Mouse (Mus musculus) thymus, postnatal 14 days (tissue): Measurements from ENCODE around the gene Hmg20a.

ENCODE experiments used
- DNase-seq: peaks from one replicate; pipeline ENCODE4 v3.0.0; 2021

Gene Hmg20a

DNA sequence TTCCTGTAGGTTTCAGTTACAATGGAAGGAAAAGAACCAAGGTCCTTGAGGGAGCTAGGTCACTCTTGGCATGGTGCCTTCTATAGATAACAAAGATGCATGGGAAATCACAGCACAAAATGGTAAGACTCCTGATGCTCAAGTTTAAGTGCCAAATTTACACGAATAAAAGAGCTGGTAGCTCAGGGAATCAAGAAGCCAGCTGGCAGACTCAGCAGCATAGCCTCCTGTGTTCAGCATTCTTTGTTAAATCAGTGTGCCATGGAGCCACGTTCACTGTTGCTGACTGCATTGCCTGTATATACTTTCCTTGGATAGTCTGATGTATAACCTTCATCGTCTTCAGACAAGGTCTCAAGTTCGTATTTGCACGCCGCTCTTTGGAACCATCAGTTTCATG lies 33.2 kb downstream of the Hmg20a start:
- DNase-seq, result no peak

DNA sequence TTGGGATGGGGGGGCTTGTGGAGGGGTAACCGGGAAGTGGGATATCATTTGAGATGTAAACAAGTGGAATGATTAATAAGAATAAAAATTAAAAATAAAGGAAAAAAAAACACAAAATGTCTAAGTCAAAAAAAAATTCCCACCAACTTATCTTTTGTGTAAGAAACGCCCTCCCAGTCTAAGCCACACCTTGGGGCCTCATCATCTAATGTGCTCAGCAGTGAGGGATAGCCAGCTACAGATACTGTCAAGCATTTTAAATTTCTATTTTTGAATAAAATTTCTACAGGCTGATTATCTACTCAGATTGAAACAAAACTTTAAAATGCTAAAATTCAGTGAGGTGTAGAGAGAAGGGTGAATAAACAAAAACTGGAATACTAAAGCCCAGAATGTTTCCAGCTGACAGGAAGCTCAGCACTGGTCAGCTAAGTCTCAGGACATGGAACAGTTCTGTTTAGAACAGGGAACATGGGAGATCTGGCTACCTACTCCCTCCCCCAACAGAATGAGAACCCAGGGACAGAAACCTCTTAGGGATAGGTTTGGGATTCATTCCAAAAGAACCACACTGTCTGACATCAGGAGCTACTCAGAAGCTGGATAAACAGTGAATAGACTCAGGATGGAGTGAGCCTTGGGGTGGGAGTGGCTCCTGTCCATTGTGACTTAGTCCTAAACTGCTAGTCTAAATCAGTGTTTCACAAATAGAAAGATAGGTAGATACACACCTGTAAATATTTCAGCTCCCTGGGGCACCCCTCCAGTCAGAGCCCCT lies 34.8 kb downstream of the Hmg20a start:
- no peak for DNase-seq

DNA sequence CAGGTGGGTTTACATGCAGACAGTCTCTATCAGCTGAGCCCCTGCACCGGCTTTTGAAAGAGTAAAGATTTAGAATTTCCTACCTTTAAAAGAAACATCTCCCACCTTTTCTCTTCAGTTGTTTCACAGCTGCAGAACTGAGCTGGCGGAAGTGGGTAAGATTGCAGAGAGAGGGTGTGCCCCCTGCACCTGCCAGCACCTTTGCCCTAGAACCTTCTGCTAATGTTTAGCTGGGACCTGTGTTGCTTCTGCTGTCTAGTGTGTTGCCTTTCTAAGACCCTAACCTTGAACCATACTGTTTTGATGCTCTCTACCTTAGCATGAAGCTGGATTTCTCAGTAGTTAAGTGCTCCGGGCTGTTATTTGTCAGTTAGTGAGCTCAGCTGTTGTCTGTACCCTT lies 38.0 kb downstream of the Hmg20a start:
- DNase-seq, result peak; percentile 48

DNA sequence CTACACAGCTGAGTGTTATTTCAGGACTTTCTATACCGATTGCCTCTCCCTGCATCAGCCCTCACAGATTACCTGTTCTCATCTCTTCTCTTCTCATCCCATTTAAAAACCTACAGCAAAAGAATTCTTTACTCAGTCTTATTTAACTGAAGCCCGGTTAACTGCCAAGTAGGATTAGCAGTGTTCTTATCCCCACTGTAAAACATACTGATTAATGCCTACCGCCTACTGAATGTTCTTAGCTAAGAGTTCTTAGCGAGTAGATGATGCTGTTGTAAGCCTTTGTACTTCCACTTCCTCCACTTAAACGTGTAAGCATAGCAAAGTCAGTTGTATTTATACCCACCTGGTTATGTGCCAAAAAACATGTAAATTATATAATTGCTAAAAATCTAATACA lies 42.6 kb downstream of the Hmg20a start:
- DNase-seq, result no peak

DNA sequence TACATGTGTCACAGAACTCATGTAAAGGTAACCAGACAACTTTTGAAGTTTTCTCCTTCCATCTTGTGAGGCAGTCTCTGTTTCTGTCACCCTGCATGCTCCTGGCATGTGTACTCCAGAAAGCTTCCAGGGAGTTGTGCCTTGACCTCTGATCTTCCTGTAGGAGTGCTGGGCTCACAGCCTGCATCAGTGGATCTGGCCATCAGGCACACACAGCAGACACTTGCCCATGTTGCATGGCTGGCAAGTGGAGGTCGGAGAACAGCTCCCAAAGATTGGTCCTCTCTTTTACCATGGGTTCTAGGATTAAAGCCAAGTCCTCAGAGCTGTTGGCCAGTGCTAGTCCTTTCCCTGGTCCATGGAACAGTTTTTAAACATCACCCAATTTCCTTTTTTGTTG lies 44.2 kb downstream of the Hmg20a start:
- no peak for DNase-seq

DNA sequence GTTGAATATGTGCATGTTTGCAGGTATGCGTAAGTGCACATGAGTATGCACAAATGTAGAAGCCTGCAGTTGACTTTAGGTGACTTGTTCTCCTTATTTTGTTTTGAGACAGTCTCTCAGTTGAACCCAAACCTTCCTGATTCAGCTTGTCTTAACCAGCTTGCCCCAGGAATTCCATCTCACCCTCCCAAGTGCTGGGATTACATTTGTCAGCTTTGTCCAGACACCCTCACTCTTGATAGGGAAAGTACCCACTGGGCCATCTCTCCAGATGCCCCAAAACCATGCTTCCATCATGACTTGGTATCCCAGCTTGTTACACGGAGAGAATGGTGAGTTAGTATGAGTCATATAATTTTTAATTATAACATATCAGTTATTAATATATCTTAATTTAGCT lies 44.6 kb downstream of the Hmg20a start:
- no peak for DNase-seq

DNA sequence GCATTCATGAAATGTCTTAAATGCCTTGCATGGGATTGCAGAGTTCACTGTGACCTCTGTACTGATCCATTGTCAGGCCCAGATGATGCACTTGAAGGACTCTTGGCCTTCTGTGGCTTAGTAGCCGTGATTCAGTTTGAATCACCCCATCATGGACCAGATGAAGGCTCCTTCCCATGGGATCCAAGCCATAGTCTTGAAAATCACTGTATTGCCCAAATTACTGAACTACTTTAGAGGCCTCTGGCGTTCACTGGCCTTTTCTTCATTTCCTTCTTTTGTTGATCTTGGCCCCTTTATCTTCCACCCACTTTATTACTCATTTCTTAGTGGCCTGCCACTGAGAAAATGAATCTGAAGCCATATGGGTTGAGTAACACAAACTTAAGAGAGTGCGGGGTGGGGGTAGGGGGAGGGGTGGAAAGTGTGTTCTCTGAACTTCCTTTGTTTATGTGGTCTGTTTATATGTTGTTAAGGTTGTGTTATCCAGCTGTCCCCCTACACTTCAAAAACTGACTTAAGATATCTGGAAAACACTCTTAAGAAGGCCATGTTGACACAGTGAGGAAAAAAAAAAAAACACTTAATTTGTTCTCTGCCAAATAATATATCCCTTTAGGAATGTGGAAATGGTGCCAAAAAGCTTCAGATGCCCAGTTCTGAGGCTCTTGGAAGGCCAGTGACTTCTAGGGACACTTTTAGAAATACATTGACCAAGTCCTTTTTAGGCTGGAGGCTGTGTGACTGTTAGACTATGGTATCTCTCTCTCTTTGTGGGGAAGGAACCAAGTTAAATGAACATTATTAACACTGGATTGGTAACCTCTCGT lies 45.5 kb downstream of the Hmg20a start:
- DNase-seq, result no peak

DNA sequence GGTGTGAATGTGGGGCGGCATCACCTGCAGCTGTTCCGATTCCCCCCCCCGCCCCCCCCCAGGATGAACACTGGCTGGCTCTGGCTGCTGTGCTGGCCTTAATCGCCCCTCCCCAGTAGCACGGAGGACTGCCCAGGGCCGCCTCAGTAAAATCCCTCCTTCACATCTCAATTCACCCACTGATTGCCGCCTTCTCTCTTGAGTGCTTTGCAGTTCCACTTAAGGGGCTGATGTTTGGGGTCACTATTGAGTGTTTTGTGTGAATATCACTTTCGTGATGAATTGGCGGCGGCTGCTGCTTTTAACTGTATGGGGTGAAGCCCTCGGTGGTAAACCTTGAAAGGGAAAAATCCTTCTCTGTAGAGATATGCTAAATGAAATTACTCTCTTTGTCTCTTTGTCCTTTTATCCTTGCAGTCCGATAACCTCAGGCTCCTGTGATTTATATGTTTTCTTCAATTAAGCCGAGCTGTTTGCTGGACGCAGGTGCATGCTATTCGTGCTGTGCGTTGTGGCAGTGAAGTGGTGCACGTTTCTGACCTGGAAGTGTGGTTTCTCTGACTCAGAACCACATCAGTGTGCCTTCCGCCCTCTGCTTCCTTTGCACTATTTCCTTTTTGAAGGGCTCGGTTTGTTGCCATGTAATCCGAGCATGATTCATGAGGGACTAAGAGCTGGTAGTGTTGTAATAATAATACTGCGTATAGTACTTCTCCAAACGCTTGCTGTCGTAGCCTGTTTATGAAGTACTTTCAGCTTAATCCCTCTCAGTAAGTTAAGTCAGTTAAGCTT lies 46.6 kb downstream of the Hmg20a start:
- peak; percentile 73 for DNase-seq

DNA sequence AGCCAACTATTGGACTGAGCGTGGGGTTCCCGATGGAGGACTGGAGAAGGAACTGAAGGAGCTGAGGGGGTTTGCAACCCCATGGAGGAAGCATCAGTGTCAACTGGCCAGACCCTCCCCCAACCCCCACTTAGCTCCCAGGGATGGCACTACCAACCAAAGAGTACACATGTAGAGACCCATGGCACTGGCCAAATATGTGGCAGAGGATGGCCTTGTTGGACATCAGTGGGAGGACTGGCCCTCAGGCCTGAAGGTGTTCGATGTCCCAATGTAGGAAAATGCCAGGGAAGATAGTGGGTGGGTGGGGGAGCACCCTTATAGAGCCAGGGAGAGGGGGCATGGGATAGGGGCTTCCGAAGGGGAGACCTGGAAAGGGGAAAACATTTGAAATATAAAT lies 47.8 kb downstream of the Hmg20a start:
- peak; percentile 5 for DNase-seq

DNA sequence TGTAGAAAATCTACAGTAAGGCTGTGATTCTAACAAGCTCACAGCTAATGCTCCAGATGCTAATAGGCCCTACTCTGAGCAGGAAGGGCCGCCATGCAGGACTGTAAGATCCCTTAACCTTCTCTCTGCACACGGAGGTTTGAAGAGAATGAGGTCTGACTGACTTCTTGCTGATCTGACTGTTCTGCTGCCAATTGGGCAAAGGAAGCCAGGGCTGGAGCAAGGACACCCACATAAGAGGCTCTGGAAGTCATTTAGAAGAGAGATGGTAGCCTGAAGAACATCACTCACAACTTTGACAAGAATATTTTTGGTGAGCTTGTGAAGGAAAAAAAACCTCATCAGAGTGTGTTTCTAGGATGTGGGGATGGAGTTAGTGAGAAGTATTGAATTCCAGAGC lies 51.2 kb downstream of the Hmg20a start:
- DNase-seq, result no peak

DNA sequence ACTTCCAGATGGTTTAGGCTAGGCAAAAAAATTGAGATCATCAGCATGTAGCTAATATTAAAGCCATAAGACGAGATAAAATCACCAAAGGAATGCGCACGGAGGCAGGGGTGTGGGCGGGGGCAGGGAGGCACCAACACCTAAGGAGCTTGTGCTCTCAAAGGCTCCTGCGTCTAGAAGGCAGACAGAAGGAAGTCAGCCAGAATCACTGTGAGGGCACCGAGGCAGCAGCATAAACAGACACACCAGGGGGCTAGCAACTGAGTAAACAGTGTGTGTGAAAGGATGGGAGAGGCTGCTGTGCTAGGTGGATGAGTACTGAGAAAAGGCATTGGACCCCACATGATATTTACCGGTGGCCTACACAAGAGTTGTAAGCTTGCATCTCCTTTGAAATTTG lies 51.9 kb downstream of the Hmg20a start:
- no peak for DNase-seq

DNA sequence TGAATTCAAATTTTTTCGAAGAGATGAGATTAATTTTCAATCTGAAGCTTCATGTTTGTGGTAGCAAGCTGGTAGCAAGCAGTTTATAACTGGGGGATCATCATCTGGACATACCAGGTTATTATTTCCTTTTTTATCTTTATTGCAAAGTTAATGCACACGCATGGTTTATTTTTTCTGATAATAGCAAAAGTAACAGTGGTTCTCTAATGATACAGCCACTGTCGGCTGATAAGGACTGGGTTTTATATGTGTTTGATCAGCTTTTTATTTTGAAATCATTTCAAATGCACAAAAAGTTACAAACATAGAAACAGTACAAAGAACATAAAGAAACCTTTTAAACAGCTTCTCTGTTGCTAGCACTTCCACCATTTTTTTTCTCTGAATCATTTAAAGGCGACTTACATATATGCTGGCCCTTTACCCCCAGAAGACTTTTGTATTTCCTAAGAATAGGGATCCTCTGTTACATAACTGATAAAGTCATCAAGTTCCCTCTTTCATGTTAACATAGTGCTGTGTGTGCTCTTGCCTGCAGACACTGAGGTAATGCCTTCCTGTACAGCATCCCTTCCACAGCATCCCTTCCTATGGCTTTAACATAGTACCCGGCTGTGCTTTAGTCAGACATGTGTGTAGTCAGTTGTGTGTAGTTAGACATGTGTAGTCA lies 60.7 kb downstream of the Hmg20a start:
- no peak for DNase-seq

DNA sequence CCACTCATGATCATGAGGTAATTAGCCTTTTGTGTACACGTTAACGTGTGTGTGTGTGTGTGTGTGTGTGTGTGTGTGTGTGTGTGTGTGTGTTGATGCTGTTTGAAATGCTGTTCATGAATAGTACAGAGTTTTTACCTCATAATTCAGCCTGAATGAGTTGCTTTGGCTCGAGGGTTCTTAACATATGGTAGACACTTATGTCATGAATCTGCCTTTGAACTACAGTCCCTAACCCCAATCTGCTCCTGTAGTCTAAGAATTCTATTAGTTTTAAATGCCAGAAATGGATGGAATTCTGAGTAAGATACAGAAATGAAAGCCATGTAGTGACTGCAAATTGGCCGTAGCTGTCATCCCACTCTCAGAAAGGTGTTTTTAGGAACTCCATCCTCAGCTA lies 64.2 kb downstream of the Hmg20a start:
- DNase-seq, result no peak

DNA sequence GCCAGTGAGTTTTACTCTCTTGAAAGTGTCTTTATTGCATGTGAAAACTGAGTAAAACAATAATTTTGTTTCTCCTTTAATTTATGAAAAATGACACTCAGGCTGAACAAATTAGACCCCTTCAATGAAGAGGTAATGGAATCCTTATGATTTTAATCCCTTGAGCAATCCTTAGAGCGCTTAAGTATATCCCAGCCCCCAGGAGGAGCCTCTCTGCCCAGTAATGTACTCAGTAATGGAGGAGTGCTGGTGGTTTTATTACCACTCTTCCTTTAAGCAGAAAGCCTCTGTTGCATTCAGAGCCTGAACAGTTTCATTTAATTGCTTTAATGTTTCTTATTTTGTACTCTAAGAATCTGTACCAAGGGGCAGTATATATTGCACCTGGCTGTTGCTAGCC lies 67.0 kb downstream of the Hmg20a start:
- no peak for DNase-seq

DNA sequence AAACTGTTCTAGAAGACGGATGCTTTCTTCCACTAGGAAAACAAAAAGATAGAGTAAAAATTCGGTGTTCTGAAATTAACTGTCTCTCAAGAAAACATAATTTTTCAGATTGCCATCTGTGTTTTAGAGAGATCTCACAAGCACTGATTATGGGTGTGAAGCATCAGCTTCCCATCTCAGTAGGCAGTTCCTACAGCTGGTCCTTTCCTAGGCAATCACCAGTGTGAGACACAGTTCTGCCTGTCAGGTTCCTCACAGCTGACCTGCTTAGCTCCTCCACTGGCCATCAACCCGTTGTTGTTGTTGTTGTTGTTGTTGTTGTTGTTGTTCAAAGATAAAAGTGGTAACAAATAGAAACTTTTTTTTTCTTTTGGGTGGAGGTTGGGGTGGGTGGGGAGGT lies 67.7 kb downstream of the Hmg20a start:
- no peak for DNase-seq

DNA sequence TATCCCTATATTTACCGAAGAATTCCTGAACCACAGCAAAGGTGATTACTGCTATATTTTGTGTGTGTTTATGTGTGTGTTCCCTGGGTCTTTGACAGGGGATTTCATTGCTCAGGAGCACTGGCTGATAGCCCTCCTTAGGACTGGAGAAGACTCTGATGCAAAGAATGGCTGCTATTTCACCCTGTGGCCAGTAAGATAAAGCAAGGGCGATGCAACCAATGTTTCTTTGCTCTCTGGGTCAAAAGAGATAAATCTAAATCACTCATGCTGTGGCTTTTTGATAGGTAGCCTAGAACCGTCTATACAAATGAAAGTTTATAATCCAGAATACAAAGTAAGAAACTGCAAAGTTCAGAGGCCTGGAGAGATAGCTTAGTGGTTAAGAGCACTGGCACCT lies 69.2 kb downstream of the Hmg20a start:
- no peak for DNase-seq

DNA sequence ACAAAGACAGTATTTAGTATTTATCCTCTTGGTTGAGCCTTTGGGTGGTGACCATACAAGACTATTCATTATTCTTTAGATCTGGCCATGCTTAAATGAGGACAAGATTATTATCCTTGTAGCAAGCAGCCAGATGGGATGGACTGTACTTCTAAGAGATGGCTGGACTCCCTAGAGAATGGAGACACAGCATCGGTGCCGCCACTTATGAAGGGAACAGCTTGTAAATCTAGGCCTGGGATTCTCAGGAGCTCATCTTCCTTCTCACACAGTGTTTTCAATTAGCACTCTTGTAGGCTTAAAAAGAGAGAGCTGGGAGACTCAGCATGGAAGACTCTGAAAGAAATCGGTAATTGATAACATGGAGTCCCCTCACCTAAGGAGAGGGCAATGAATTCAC lies 74.0 kb downstream of the Hmg20a start:
- no peak for DNase-seq

DNA sequence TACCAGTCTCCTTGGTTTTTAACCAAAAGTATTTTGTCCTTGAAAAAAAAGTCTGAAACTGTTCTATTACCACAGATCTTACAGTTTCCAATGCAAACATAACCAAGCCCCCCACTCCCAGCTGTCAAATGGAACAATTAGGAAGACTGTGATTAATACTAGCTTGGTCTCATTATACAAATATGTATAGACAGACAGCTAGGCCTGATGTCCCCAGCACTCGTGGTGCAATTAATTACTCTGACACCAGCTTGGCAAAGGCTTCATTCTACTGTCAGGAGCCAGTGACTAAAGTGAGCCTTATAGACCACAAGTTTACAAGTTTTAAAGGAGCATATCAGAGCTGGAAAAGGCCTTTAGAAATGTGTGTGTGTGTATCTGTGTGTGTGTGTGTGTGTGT lies 74.5 kb downstream of the Hmg20a start:
- DNase-seq, result no peak

DNA sequence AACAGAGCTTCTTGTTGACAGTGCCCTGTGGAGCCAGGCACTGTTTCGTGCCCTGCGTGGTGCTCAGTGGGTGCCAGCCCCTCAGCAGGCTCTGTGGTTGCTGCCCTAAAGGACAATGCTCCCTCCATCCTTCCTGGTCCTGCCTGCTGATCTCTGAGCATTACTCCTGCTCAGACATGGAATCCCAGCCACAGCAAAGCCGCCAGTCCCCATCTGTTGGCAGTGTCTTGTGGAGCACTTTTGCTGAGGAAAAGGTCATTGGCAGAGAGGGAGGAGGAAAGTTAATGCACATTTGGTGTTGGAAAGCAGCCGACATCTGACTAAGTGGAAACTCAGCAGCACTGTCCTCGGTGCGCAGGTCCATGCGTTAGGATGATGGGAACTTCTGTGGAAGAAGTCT lies 76.7 kb downstream of the Hmg20a start:
- DNase-seq, result no peak

DNA sequence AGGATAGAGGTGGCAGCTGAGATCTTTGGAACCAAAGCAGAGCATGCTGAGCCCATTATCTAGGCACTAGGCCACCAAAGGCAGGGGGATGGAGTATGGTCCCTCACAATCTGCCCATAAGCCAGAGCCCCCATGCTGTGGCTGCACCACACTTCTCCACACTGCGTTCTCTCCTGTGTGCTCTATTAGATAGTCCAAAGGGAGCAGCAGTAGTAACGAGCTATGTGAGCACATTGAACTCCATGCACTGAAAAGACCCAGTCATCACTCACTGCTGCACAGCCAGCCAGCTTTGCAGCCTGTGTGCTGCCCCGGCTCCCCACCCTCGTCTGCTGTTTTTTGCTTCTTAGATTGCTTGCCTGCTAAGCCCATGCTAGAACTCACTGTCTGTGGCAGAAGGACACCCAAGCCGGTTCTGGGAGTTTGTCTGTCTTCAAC lies 77.4 kb downstream of the Hmg20a start:
- DNase-seq, result no peak

DNA sequence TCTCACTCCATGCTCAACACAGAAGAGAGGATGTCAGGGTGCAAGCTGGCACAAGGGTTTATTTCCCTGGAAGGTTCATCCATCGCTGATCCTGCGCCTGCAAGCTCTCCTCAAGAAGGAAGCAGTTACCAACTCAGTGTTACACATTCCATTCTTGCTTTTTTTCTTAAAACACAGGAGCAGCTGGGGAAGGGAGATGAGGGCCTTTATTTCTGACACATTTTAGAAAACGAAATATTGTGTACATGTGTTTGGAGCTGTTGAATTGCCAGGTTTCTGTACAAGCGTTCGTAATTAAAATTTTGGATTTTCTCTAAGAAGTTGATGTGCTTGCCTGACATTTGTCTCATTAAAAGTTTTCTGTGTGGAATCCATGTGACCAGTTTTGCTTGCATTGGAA lies 78.2 kb downstream of the Hmg20a start:
- no peak for DNase-seq

DNA sequence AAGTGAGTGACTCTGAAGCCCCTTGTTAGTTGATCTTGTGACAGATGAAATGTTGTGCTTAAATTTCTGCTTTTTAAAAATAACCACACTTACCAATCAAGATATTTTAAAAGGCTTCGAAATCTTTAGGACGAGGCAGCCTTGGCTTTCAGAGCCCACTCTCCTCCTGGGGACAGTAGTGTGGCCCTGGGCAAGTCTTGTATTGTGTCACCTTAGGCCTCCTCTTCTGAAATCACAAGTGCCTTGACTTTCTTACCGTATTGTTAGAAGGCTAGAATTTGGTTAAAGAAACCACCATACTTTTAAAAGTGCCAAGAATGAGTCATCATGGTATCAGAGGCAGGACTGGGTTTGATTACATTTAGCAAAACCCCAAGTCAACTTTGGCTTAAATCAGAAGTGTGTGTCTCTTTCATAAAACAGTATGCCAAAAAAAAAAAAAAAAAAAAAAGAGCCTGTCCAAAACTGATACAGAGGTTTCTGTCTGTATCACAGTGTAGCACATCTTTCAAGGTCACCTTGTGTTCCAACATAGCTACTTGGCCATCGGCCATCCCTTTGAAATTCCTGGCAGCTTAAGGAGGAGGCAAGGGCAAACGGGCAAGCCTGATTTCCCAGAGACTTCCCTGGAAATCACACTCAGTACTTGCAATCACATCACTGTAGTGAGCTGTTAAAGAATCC lies 78.9 kb downstream of the Hmg20a start:
- DNase-seq, result no peak
